Mouse (Mus musculus): ENCODE results near the gene Rfx8. TPM values are rescaled to one million over a fixed set of nuclear protein-coding genes. Genes with fewer than 3 reads are reported as not detected.
A peak's percentile ranks its signal among the peaks of the same experiment; 100 is the strongest.

The Rfx8 gene
- total and polyA plus RNA-seq, 2 experiments, result 0.04 to 0.09 TPM

GRCm38 (mm10) chr1:39700599-39701273 lies 20.1 kb downstream of the Rfx8 start:
- Histone ChIP-seq H3K79me2 (ENCODE audit: control insufficient read depth, insufficient read depth, low read length) (no peaks in the 10 kb centered on the region), H3K9ac (ENCODE audit: low read depth, low read length) (no peak overlapping the region), H3K4me3 (ENCODE audit: insufficient read depth, low read depth, low read length) (no peak overlapping the region), H3K27me3 (ENCODE audit: control insufficient read depth, insufficient read depth, low read length) (0 out of 2 replicates have a peak, but pooled peaks cover 2% of the 10 kb centered on the region), H3K36me3 (ENCODE audit: control insufficient read depth, insufficient read depth, low read length) (no peaks in the 10 kb centered on the region), H3K27ac (replicated peaks; ENCODE audit: insufficient read depth, low read depth, low read length) (no peak overlapping the region), H3K4me1 (ENCODE audit: control insufficient read depth, insufficient read depth, low read length) (peaks cover 7% of the 10 kb centered on the region; the same call in 1 of the 2 replicates)
- TF ChIP-seq POLR2A (IDR thresholded peaks at IDR 0.05; ENCODE audit: extremely low read depth, insufficient read depth, low read length) (no peak), CTCF (IDR thresholded peaks at IDR 0.05; ENCODE audit: low read depth, low read length) (no peak)
- DNase-seq (ENCODE audit: extremely low read depth, low read depth, low spot score), result no peak
- 73% methylated on average over 7 of the region's 7 CpGs for WGBS

- DNase-seq (ENCODE audit: extremely low read depth, low read depth, low spot score), result no peak
- Histone ChIP-seq H3K27me3 (ENCODE audit: control insufficient read depth, insufficient read depth, low read length) (0 out of 2 replicates have a peak, but pooled peaks cover 2% of the 10 kb centered on the region), H3K36me3 (ENCODE audit: control insufficient read depth, insufficient read depth, low read length) (no peaks in the 10 kb centered on the region), H3K9ac (ENCODE audit: low read depth, low read length) (no peak overlapping the region), H3K4me1 (ENCODE audit: control insufficient read depth, insufficient read depth, low read length) (peaks cover 12% of the 10 kb centered on the region; the same call in 1 of the 2 replicates), H3K4me3 (ENCODE audit: insufficient read depth, low read depth, low read length) (no peak overlapping the region), H3K79me2 (ENCODE audit: control insufficient read depth, insufficient read depth, low read length) (no peaks in the 10 kb centered on the region), H3K27ac (replicated peaks; ENCODE audit: insufficient read depth, low read depth, low read length) (0 out of 2 replicates have a peak overlapping the region, but pooled peaks have one; percentile 3)
- 70% methylated on average over 6 of the region's 6 CpGs for WGBS
- no peak for TF ChIP-seq CTCF (IDR thresholded peaks at IDR 0.05; ENCODE audit: low read depth, low read length)
- TF ChIP-seq POLR2A (IDR thresholded peaks at IDR 0.05; ENCODE audit: extremely low read depth, insufficient read depth, low read length), result no peak
These were observed 22.3 kb downstream of the Rfx8 start for GRCm38 (mm10) chr1:39698456-39698855.

- 18% methylated on average over 4 of the region's 4 CpGs for WGBS
- peak; percentile 39 for DNase-seq (ENCODE audit: extremely low read depth, low read depth, low spot score)
- Histone ChIP-seq H3K4me1 (ENCODE audit: control insufficient read depth, insufficient read depth, low read length) (peaks cover 12% of the 10 kb centered on the region; the same call in 1 of the 2 replicates), H3K4me3 (ENCODE audit: insufficient read depth, low read depth, low read length) (no peak overlapping the region), H3K79me2 (ENCODE audit: control insufficient read depth, insufficient read depth, low read length) (no peaks in the 10 kb centered on the region), H3K36me3 (ENCODE audit: control insufficient read depth, insufficient read depth, low read length) (no peaks in the 10 kb centered on the region), H3K27me3 (ENCODE audit: control insufficient read depth, insufficient read depth, low read length) (0 out of 2 replicates have a peak, but pooled peaks cover 2% of the 10 kb centered on the region), H3K27ac (replicated peaks; ENCODE audit: insufficient read depth, low read depth, low read length) (no peak overlapping the region), H3K9ac (ENCODE audit: low read depth, low read length) (no peak overlapping the region)
- TF ChIP-seq POLR2A (IDR thresholded peaks at IDR 0.05; ENCODE audit: extremely low read depth, insufficient read depth, low read length), result no peak
These were observed 25.6 kb downstream of the Rfx8 start for GRCm38 (mm10) chr1:39695198-39695597.

- Histone ChIP-seq H3K9ac (ENCODE audit: low read depth, low read length) (no peak overlapping the region), H3K4me3 (ENCODE audit: insufficient read depth, low read depth, low read length) (no peak overlapping the region), H3K4me1 (ENCODE audit: control insufficient read depth, insufficient read depth, low read length) (peaks cover 9% of the 10 kb centered on the region; the same call in 1 of the 2 replicates), H3K36me3 (ENCODE audit: control insufficient read depth, insufficient read depth, low read length) (no peaks in the 10 kb centered on the region), H3K27ac (replicated peaks; ENCODE audit: insufficient read depth, low read depth, low read length) (no peak overlapping the region), H3K27me3 (ENCODE audit: control insufficient read depth, insufficient read depth, low read length) (0 out of 2 replicates have a peak, but pooled peaks cover 2% of the 10 kb centered on the region), H3K79me2 (ENCODE audit: control insufficient read depth, insufficient read depth, low read length) (no peaks in the 10 kb centered on the region)
- DNase-seq (ENCODE audit: extremely low read depth, low read depth, low spot score), result no peak
- no peak for TF ChIP-seq POLR2A (IDR thresholded peaks at IDR 0.05; ENCODE audit: extremely low read depth, insufficient read depth, low read length)
- TF ChIP-seq CTCF (IDR thresholded peaks at IDR 0.05; ENCODE audit: low read depth, low read length), result no peak
- WGBS, result 46% methylated on average over 7 of the region's 7 CpGs
These were observed 26.0 kb downstream of the Rfx8 start for GRCm38 (mm10) chr1:39694756-39695155.

GRCm38 (mm10) chr1:39691974-39692373 lies 28.8 kb downstream of the Rfx8 start:
- no peak overlapping the region for H3K4me3 ChIP-seq (ENCODE audit: insufficient read depth, low read depth, low read length)
- DNase-seq (ENCODE audit: extremely low read depth, low read depth, low spot score), result no peak
- no peak for TF ChIP-seq POLR2A (IDR thresholded peaks at IDR 0.05; ENCODE audit: extremely low read depth, insufficient read depth, low read length)
- no peak for TF ChIP-seq CTCF (IDR thresholded peaks at IDR 0.05; ENCODE audit: low read depth, low read length)
- no peaks in the 10 kb centered on the region for H3K79me2 ChIP-seq (ENCODE audit: control insufficient read depth, insufficient read depth, low read length)
- H3K4me1 ChIP-seq (ENCODE audit: control insufficient read depth, insufficient read depth, low read length), result peaks cover 6% of the 10 kb centered on the region; the same call in 1 of the 2 replicates
- no peak overlapping the region for H3K9ac ChIP-seq (ENCODE audit: low read depth, low read length)
- no peaks in the 10 kb centered on the region for H3K36me3 ChIP-seq (ENCODE audit: control insufficient read depth, insufficient read depth, low read length)
- H3K27ac ChIP-seq (replicated peaks; ENCODE audit: insufficient read depth, low read depth, low read length), result no peak overlapping the region
- 0 out of 2 replicates have a peak, but pooled peaks cover 2% of the 10 kb centered on the region for H3K27me3 ChIP-seq (ENCODE audit: control insufficient read depth, insufficient read depth, low read length)
- 94% methylated on average over 3 of the region's 3 CpGs for WGBS

GRCm38 (mm10) chr1:39691061-39691460 lies 29.7 kb downstream of the Rfx8 start:
- Histone ChIP-seq H3K27ac (replicated peaks; ENCODE audit: insufficient read depth, low read depth, low read length) (no peak overlapping the region), H3K36me3 (ENCODE audit: control insufficient read depth, insufficient read depth, low read length) (no peaks in the 10 kb centered on the region), H3K4me1 (ENCODE audit: control insufficient read depth, insufficient read depth, low read length) (peaks cover 5% of the 10 kb centered on the region; the same call in 1 of the 2 replicates), H3K27me3 (ENCODE audit: control insufficient read depth, insufficient read depth, low read length) (no peaks in the 10 kb centered on the region), H3K79me2 (ENCODE audit: control insufficient read depth, insufficient read depth, low read length) (no peaks in the 10 kb centered on the region), H3K9ac (ENCODE audit: low read depth, low read length) (no peak overlapping the region), H3K4me3 (ENCODE audit: insufficient read depth, low read depth, low read length) (no peak overlapping the region)
- TF ChIP-seq CTCF (IDR thresholded peaks at IDR 0.05; ENCODE audit: low read depth, low read length) (no peak), POLR2A (IDR thresholded peaks at IDR 0.05; ENCODE audit: extremely low read depth, insufficient read depth, low read length) (no peak)
- no peak for DNase-seq (ENCODE audit: extremely low read depth, low read depth, low spot score)
- 77% methylated on average over 4 of the region's 4 CpGs for WGBS

All from liver, adult 2 months (tissue).